Mouse (Mus musculus) hindlimb bud, embryonic 11.5 days (tissue): ENCODE results near the gene Olfr168.
"Not testable (repeated sequence)": the region's sequence is repeated elsewhere in the genome, so short reads cannot be mapped to it uniquely, and the experiment has no call there.

ENCODE experiments used
- DNase-seq: peaks from one replicate; pipeline ENCODE4 v3.0.0-alpha.2; 2012; ENCODE audit warnings: low read depth, low spot score; ENCODE audit errors: extremely low spot score

Olfr168 gene

DNA sequence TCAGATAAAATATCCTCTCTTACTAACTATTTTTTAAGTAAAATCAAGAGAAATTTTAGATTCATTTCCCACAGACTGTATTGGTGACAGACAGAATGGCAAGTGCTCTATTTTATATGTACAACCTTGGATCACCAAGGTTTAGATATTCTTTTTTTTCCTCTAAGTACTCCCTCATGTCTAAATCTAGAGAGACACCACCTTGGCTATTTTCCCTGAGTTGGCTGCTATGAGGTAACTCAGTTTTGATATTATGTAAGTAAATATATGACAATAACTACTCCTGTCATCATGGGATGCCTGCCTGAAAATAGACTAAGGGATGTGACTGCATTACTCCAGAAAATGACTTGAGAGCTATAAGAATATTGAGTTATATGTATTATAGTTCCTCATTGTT, at the start of gene Olfr168:
TSS of gene Olfr168 (minus strand) at position 101 of the 400 bp plus-strand sequence.
- DNase-seq: no peak

DNA sequence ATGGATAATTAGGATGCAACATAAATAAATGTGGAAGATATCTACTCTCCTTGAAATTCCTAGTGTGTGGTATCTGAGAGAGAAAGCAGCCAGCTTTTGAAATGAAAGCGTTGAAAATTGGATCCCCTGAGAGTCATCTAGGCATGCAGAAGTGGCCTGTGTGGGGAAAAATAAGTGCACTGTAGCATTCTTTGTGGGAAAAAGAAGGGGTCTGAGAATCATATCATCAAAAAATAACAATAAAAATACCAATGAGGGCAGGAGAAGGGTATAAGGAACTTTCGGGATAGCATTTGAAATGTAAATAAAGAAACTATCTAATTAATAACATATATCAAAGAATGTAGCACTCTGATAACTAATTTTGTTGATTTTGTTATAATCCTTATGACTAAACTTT, 36.4 kb upstream of the Olfr168 start, which contains the start of gene Olfr169:
TSS of gene Olfr169 (minus strand) at position 101 of the 400 bp plus-strand sequence.
- not testable (repeated sequence) for DNase-seq

- DNase-seq: not testable (repeated sequence)
Measured at GRCm38 (mm10) chr16:19553429-19553828, 18.1 kb upstream of the Olfr168 start.

DNA sequence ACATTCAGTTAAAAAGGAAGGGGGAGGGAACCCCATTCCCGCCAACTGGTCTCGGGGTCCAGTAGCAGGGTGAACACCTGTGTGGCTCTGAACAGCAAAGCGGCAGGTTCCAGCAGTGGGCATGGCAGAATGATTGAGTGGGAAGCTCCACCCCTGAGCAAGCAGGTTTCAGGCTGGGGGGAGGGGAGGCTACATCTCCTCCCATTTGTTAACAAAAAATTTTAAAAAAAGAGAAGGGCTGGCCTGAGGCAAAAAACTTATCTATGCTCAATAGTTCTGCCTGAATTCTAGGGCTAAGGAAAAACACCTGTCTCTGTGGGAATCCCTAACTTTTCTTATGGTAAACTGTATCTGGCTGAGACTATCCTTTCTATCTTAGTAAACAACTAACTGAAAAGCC, 16.9 kb upstream of the Olfr168 start:
- DNase-seq: not testable (repeated sequence)

GRCm38 (mm10) chr16:19522166-19522565, 13.2 kb downstream of the Olfr168 start, which contains the start of gene Olfr167:
Gene Olfr167 (minus strand): TSS chr16:19522266.
- DNase-seq: no peak

DNA sequence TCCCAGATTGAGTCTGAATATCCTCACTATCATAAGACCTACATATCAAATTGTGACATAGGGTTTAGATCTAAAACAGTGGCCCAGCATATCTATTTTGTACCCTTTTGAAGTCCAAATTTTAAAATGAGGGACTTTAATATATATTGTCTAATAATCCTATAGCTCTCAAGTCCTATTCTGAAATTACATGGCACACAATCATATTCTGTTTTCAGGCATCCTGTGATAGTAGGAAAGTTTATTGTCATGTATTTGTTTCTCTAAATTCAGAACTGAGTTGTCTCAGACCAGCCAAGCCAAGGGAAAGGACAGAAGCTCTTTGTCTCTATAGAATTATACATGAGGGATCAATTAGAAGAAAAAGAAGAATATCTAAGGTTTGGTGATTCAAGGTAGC, 52.0 kb downstream of the Olfr168 start, which contains the start of gene Olfr166:
TSS of gene Olfr166 (plus strand) at position 301 of the 400 bp plus-strand sequence.
- DNase-seq: no peak
